Mouse (Mus musculus) neural tube, embryonic 14.5 days (tissue): ENCODE data around the gene Kitl. TPM values are rescaled to one million over a fixed set of nuclear protein-coding genes. Genes with fewer than 3 reads are reported as not detected.
A peak's percentile ranks its signal among the peaks of the same experiment; 100 is the strongest.

Experiments
- ATAC-seq: fragments of 200-750 bp; cut with Nextera tagmentation; 2 replicates; pipeline ENCODE4 v1.8.0; 2017; ENCODE audit warnings: low read depth, mild to moderate bottlenecking, moderate TSS enrichment, moderate library complexity
- H3K27ac ChIP-seq: fragments of 300-500 bp; sonication (generic); 2 replicates; pipeline ENCODE4 v1.5.1; 2014; ENCODE audit warnings: low read depth, mild to moderate bottlenecking, control low read depth, low read length, moderate library complexity, mixed read lengths
- H3K27me3 ChIP-seq: fragments of 300-500 bp; sonication (generic); 2 replicates; pipeline ENCODE4 v1.6.1; 2014; ENCODE audit warnings: low read length; ENCODE audit not compliant: control insufficient read depth, insufficient read depth
- H3K36me3 ChIP-seq: fragments of 300-500 bp; sonication (generic); 2 replicates; pipeline ENCODE4 v1.6.1; 2014; ENCODE audit warnings: low read length, mixed read lengths; ENCODE audit not compliant: control insufficient read depth, insufficient read depth
- H3K4me1 ChIP-seq: fragments of 300-500 bp; sonication (generic); 2 replicates; pipeline ENCODE4 v1.6.1; 2014; ENCODE audit warnings: low read length; ENCODE audit not compliant: control insufficient read depth, insufficient read depth
- H3K4me2 ChIP-seq: fragments of 300-500 bp; sonication (generic); 2 replicates; pipeline ENCODE4 v1.6.1; 2014; ENCODE audit warnings: mild to moderate bottlenecking, low read depth, low read length, control low read depth
- H3K4me3 ChIP-seq: fragments of 300-500 bp; sonication (generic); 2 replicates; pipeline ENCODE4 v1.5.1; 2014; ENCODE audit warnings: low read depth, low read length, control low read depth, mixed read lengths
- H3K9ac ChIP-seq: fragments of 300-500 bp; sonication (generic); replicated peaks from 2 replicates; pipeline ENCODE4 v1.6.1; 2014; ENCODE audit warnings: low read depth, mild to moderate bottlenecking, control low read depth, low read length, mixed read lengths
- H3K9me3 ChIP-seq: fragments of 300-500 bp; sonication (generic); 2 replicates; pipeline ENCODE4 v1.6.1; 2016; ENCODE audit warnings: low read length; ENCODE audit not compliant: control insufficient read depth
- WGBS: fragments of 180-500 bp; shearing (Covaris S2); extraction: QIAGEN DNeasy Blood & Tissue Kit; methylation state at CpG from one replicate; pipeline ENCODE4 v1.1.7; 2014; 5-methylcytosine and 5-hydroxymethylcytosine counted together
- polyA plus RNA-seq: library from polyadenylated mRNA; unstranded; fragments of >200 nt; fragmentation: Nextera tagmentation; extraction: Ambion mirVana; gene quantifications from 2 replicates; pipeline ENCODE4 v1.2.1, GENCODE M21; 2014

Kitl gene
- polyA plus RNA-seq, 1 experiment from 2014 or later: 40.4 TPM

DNA sequence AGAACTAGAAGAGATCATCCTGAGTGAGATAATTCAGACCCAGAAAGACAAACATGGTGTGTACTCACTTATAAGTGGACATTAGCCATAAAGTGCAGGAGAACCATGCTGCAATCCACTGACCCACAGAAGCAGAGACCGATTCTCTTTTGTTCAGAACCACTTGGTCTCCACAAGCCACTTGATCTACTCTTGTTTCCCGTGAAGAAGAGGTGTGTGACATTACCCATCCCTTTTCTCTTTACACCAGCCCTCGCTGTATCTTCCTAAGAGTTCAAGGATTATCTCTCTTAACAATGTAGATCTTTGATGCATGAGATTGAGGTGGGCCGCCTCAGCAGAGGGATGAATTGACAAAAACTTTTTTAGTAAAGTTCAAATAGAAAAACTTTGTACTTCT is 11.6 kb upstream of the Kitl start:
- no peaks in the 10 kb centered on the region for H3K27me3 ChIP-seq
- no peaks in the 10 kb centered on the region for H3K4me1 ChIP-seq
- H3K27ac ChIP-seq: no peak overlapping the region
- H3K9me3 ChIP-seq: no peaks in the 10 kb centered on the region
- no peak for ATAC-seq
- H3K4me2 ChIP-seq: no peak overlapping the region
- no peak overlapping the region for H3K4me3 ChIP-seq
- H3K9ac ChIP-seq: no peak overlapping the region
- WGBS: 94% methylated on average over 4 of the region's 4 CpGs
- no peaks in the 10 kb centered on the region for H3K36me3 ChIP-seq

DNA sequence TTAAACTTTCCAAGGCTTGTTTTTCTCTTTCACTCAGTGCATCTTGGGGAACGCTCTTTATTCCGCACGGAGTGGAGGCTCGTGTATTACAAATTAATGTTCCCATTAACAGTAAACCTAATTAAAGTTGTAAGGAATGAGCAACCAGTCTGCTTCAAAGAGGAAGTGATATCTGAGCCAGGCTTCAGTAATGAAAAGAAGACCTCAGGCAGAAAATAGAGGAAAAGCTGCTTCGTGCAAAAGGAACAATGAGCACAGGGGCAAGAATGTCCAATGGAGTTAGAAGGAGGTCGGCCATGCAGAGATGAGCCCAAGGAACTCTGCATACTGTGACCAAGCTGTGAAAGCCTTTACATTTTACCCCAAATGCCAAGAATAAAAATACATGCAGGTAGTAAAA is 5.7 kb upstream of the Kitl start:
- WGBS: 54% methylated on average over 6 of the region's 6 CpGs

DNA sequence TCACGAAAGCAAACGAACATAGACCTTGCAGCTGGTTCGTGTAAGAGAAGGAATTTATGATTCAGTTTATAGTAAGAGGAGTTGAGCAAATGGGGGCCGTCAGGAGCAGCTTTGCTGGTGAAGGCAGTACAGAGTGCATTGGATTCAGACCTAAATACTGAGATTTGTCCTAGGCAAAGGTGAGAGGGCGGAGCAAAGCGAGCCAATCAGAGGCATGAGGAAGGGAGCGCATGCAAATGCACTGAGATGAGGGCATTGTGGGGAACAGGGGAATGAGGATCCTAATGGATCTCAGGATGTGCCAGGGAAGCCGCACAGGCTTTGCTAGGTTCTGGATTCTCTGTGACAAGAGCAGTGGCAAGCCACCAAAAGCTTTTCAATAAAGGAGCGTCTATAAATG is 5.1 kb upstream of the Kitl start:
- H3K36me3 ChIP-seq: no peaks in the 10 kb centered on the region
- no peaks in the 10 kb centered on the region for H3K4me1 ChIP-seq
- no peaks in the 10 kb centered on the region; the same call in 1 of the 2 replicates for H3K27me3 ChIP-seq
- ATAC-seq: no peak
- H3K27ac ChIP-seq: no peak overlapping the region
- no peak overlapping the region for H3K4me3 ChIP-seq
- H3K9me3 ChIP-seq: no peaks in the 10 kb centered on the region
- no peak overlapping the region for H3K9ac ChIP-seq
- 74% methylated on average over 9 of the region's 9 CpGs for WGBS
- H3K4me2 ChIP-seq: no peak overlapping the region

More for the DNA sequence above, 5.7 kb upstream of the Kitl start:
- no peaks in the 10 kb centered on the region for H3K36me3 ChIP-seq
- no peaks in the 10 kb centered on the region for H3K4me1 ChIP-seq
- no peak overlapping the region for H3K4me3 ChIP-seq
- no peak for ATAC-seq
- no peaks in the 10 kb centered on the region for H3K9me3 ChIP-seq
- no peak overlapping the region for H3K9ac ChIP-seq
- H3K4me2 ChIP-seq: no peak overlapping the region
- H3K27me3 ChIP-seq: no peaks in the 10 kb centered on the region
- no peak overlapping the region for H3K27ac ChIP-seq

DNA sequence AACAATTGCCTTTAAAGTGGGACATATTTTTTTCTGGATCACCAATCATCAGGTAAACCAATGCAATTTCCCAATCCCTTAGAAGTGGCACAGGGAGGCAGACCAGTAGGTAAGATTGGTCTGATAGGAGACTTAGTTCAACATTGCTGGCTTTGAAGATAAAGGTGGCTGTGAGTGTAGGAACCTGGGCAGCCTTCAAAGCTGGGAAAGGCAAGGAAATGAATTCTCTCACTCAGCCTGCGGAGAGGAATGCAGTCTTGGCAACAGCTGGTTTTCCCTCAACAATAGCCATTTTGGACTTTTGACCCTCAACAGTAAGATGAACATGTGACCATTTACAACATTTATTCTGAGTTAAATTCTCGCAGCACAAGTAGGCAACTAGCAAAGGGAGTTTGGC is 1.3 kb upstream of the Kitl start:
- Histone ChIP-seq H3K4me2 (no peak overlapping the region), H3K9me3 (no peaks in the 10 kb centered on the region), H3K27me3 (peaks cover 3% of the 10 kb centered on the region; the same call in 1 of the 2 replicates), H3K27ac (no peak overlapping the region), H3K36me3 (no peaks in the 10 kb centered on the region), H3K4me3 (no peak overlapping the region), H3K4me1 (0 out of 2 replicates have a peak, but pooled peaks cover 4% of the 10 kb centered on the region), H3K9ac (no peak overlapping the region)
- ATAC-seq: no peak
- WGBS: 38% methylated on average over 2 of the region's 2 CpGs

DNA sequence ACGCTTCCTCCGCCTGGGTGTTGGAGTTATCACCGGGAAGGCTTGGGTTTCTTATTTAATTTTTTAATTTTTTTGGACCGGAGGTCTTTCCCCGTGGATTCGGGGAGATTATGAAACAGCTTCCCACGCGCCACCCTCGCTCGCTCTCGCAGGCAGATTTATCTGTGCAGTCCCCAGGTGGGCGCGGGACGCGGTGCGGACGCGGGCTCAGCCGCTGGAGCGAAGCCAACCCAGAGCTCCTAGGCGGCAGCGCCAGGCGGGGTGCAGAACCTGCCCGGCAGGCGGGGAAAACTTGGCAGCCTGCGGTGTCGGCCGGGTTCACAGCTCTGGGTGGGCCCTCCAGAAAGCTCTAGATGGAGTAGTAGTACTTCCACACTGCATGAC is 888 bp downstream of the Kitl start:
- ATAC-seq: peak; percentile 53
- under 1% methylated on average over 28 of the region's 28 CpGs for WGBS
- Histone ChIP-seq H3K4me1 (0 out of 2 replicates have a peak, but pooled peaks cover 4% of the 10 kb centered on the region), H3K9ac (peak overlapping the region; percentile 68), H3K36me3 (no peaks in the 10 kb centered on the region), H3K4me2 (peak overlapping the region; percentile 76), H3K4me3 (peak overlapping the region; percentile 49), H3K27ac (peak overlapping the region; percentile 49; the same call in 1 of the 2 replicates), H3K27me3 (peaks cover 3% of the 10 kb centered on the region; the same call in 1 of the 2 replicates), H3K9me3 (no peaks in the 10 kb centered on the region)

DNA sequence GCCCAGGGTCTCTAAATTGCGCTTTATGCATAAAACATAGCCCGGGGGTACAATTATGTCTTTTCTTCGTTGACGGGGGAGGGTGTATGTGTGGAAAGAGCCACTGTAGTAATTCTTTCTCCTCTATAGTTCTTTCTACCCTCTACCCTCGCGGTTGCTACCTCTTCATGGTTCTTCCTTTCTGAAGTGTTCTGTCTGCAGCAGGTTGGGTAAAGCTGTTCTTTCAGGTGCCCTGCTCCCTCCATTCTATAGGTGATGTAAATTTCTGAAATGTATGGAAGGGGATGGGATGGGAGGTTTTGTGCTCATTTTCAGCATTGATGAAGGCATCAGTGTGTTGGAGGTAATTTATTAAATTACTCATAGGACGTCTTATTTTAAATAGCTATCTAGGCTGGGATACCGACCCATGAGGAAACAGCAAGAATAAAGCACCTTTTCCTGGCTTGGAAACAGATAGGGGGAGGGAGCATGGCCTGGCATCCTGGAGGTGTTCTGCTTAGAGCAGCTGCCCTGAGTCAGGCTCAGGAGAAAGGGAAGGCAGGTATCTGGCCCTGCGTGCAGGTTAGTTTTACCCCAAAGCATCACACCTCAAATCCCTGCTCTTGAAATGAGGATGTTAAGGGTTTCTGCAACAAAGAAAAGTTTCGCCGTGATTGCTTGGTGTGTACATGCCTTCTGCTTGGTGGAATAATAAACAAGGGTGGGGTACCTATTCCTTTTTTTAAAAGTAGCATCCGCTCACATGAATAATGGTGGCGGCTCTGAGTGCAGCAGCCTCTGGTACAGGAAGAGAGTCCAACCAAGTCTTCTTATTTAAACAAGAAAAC is 1.7 kb downstream of the Kitl start:
- no peak for ATAC-seq
- WGBS: 14% methylated on average over 13 of the region's 13 CpGs
- H3K9ac ChIP-seq: no peak overlapping the region
- peak overlapping the region; percentile 49 for H3K4me3 ChIP-seq
- no peaks in the 10 kb centered on the region for H3K36me3 ChIP-seq
- H3K27me3 ChIP-seq: peaks cover 3% of the 10 kb centered on the region; the same call in 1 of the 2 replicates
- H3K4me2 ChIP-seq: peak overlapping the region; percentile 76
- H3K27ac ChIP-seq: no peak overlapping the region
- peaks cover 4% of the 10 kb centered on the region; the same call in 1 of the 2 replicates for H3K4me1 ChIP-seq
- H3K9me3 ChIP-seq: no peaks in the 10 kb centered on the region

DNA sequence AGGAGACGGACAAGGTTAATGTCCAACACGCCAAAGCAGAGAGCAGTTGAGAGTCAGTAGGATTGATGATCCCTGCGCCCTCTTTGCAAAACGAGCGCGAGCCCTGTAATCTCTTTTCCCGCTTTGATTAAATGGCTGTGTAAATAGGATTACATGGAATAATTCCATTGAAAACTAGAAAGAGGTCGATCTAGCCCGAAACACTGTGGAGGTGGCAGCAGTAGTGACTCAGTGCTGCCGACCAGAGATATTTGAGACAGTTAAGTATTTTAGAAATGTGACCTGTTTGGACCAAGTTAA is 2.3 kb downstream of the Kitl start:
- H3K4me2 ChIP-seq: peak overlapping the region; percentile 76
- WGBS: 3% methylated on average over 10 of the region's 10 CpGs
- peaks cover 4% of the 10 kb centered on the region; the same call in 1 of the 2 replicates for H3K4me1 ChIP-seq
- no peak overlapping the region for H3K9ac ChIP-seq
- no peaks in the 10 kb centered on the region for H3K9me3 ChIP-seq
- H3K27me3 ChIP-seq: peaks cover 3% of the 10 kb centered on the region; the same call in 1 of the 2 replicates
- H3K27ac ChIP-seq: no peak overlapping the region
- peak overlapping the region; percentile 49 for H3K4me3 ChIP-seq
- H3K36me3 ChIP-seq: no peaks in the 10 kb centered on the region
- ATAC-seq: no peak

DNA sequence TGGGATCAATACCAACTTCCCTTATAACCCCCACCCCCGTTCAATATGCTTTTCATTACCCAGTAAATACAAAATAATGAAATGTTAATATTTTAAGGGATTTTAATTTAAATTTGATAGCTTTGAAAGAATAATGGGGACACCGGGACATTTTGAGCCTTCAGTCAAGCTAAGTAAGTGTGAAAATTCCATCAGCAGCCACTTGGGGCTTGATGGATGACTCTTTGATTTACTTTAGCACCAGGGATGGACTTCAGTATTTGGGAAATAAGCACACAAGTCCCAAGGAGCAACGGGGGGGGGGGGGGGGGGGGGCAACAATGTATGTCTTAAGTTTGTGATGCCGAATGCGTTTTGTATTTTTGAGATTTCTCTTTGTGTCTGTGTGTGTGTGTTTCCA is 3.1 kb downstream of the Kitl start:
- no peak overlapping the region for H3K9ac ChIP-seq
- no peaks in the 10 kb centered on the region for H3K9me3 ChIP-seq
- H3K27me3 ChIP-seq: peaks cover 3% of the 10 kb centered on the region; the same call in 1 of the 2 replicates
- peak overlapping the region; percentile 49 for H3K4me3 ChIP-seq
- 30% methylated on average over 5 of the region's 5 CpGs for WGBS
- no peaks in the 10 kb centered on the region for H3K36me3 ChIP-seq
- peaks cover 4% of the 10 kb centered on the region; the same call in 1 of the 2 replicates for H3K4me1 ChIP-seq
- ATAC-seq: no peak
- peak overlapping the region; percentile 76 for H3K4me2 ChIP-seq
- no peak overlapping the region for H3K27ac ChIP-seq
